Mouse (Mus musculus) macrophage (primary cell): ENCODE data around the gene Gucd1. TPM values are rescaled to one million over a fixed set of nuclear protein-coding genes. Genes with fewer than 3 reads are reported as not detected.
"Not testable (repeated sequence)": the region's sequence is repeated elsewhere in the genome, so short reads cannot be mapped to it uniquely, and the experiment has no call there.

Experiments used
- H3K27ac ChIP-seq: fragments of 350-480 bp; formaldehyde crosslinking; 2 replicates; pipeline ENCODE4 v1.9.0; 2021
- H3K36me3 ChIP-seq: fragments of 350-480 bp; formaldehyde crosslinking; 2 replicates; pipeline ENCODE4 v1.9.0; 2021; ENCODE audit errors: inconsistent target
- H3K4me3 ChIP-seq: fragments of 350-480 bp; formaldehyde crosslinking; 2 replicates; pipeline ENCODE4 v1.9.0; 2021; ENCODE audit errors: inconsistent target
- H3K79me2 ChIP-seq: fragments of 350-480 bp; formaldehyde crosslinking; 2 replicates; pipeline ENCODE4 v1.9.0; 2021; ENCODE audit errors: inconsistent target
- WGBS: methylation state at CpG from one replicate; pipeline ENCODE4 v1.1.7; 2026; ENCODE audit warnings: inconsistent platforms; ENCODE audit not compliant: missing documents; 5-methylcytosine and 5-hydroxymethylcytosine counted together
- polyA plus RNA-seq: library from polyadenylated mRNA; stranded (reverse); fragments of 250-400 nt; gene quantifications from 3 replicates; pipeline ENCODE4 v1.2.4, GENCODE M21; 2018; ENCODE audit warnings: inconsistent platforms

The Gucd1 gene
- polyA plus RNA-seq, 1 experiment from 2014 or later: 11.2 TPM

- H3K79me2 ChIP-seq: no peaks in the 10 kb centered on the region
- H3K27ac ChIP-seq: no peak overlapping the region
- WGBS: 13% methylated on average over 2 of the region's 2 CpGs
- H3K4me3 ChIP-seq: no peak overlapping the region
- H3K36me3 ChIP-seq: no peaks in the 10 kb centered on the region
Observed at GRCm38 (mm10) chr10:75345265-75345664, 172.5 kb downstream of the Gucd1 start.

- H3K27ac ChIP-seq: not testable (repeated sequence)
- 100% methylated on average over 1 of the region's 1 CpGs for WGBS
Observed at GRCm38 (mm10) chr10:75344563-75344962, 173.2 kb downstream of the Gucd1 start.

GRCm38 (mm10) chr10:75341936-75342335 lies 175.8 kb downstream of the Gucd1 start:
- no peak overlapping the region for H3K4me3 ChIP-seq
- no peaks in the 10 kb centered on the region for H3K79me2 ChIP-seq
- 61% methylated on average over 8 of the region's 8 CpGs for WGBS
- H3K27ac ChIP-seq: no peak overlapping the region
- H3K36me3 ChIP-seq: no peaks in the 10 kb centered on the region

More at GRCm38 (mm10) chr10:75344563-75344962, 173.2 kb downstream of the Gucd1 start:
- H3K36me3 ChIP-seq, H3K79me2 ChIP-seq, H3K4me3 ChIP-seq: not testable (repeated sequence)

- no peaks in the 10 kb centered on the region for H3K79me2 ChIP-seq
- no peak overlapping the region for H3K4me3 ChIP-seq
- H3K27ac ChIP-seq: no peak overlapping the region
- H3K36me3 ChIP-seq: no peaks in the 10 kb centered on the region
- 88% methylated on average over 7 of the region's 7 CpGs for WGBS
Observed at GRCm38 (mm10) chr10:75339377-75339776, 178.4 kb downstream of the Gucd1 start.

- 25% methylated on average over 5 of the region's 5 CpGs for WGBS
- H3K36me3 ChIP-seq: no peaks in the 10 kb centered on the region
- H3K4me3 ChIP-seq: no peak overlapping the region
- H3K79me2 ChIP-seq: no peaks in the 10 kb centered on the region
- no peak overlapping the region for H3K27ac ChIP-seq
Observed at GRCm38 (mm10) chr10:75338852-75339251, 178.9 kb downstream of the Gucd1 start.

- Histone ChIP-seq H3K4me3 (no peak overlapping the region), H3K36me3 (no peaks in the 10 kb centered on the region), H3K27ac (no peak overlapping the region), H3K79me2 (no peaks in the 10 kb centered on the region)
- 91% methylated on average over 10 of the region's 10 CpGs for WGBS
Observed at GRCm38 (mm10) chr10:75337231-75337630, 180.5 kb downstream of the Gucd1 start.

- no peak overlapping the region for H3K4me3 ChIP-seq
- no peaks in the 10 kb centered on the region for H3K36me3 ChIP-seq
- H3K27ac ChIP-seq: no peak overlapping the region
- no peaks in the 10 kb centered on the region for H3K79me2 ChIP-seq
- 96% methylated on average over 6 of the region's 6 CpGs for WGBS
Observed at GRCm38 (mm10) chr10:75335075-75335474, 182.7 kb downstream of the Gucd1 start.

GRCm38 (mm10) chr10:75334175-75334574 lies 183.6 kb downstream of the Gucd1 start:
- no peaks in the 10 kb centered on the region for H3K79me2 ChIP-seq
- 77% methylated on average over 7 of the region's 7 CpGs for WGBS
- no peak overlapping the region for H3K4me3 ChIP-seq
- H3K27ac ChIP-seq: no peak overlapping the region
- H3K36me3 ChIP-seq: no peaks in the 10 kb centered on the region

GRCm38 (mm10) chr10:75333176-75333776 lies 184.5 kb downstream of the Gucd1 start:
- Histone ChIP-seq H3K4me3 (no peak overlapping the region), H3K27ac (no peak overlapping the region), H3K36me3 (no peaks in the 10 kb centered on the region), H3K79me2 (no peaks in the 10 kb centered on the region)
- 93% methylated on average over 23 of the region's 23 CpGs for WGBS

- no peak overlapping the region for H3K27ac ChIP-seq
- 88% methylated on average over 3 of the region's 3 CpGs for WGBS
- no peak overlapping the region for H3K4me3 ChIP-seq
- no peaks in the 10 kb centered on the region for H3K79me2 ChIP-seq
- H3K36me3 ChIP-seq: no peaks in the 10 kb centered on the region
Observed at GRCm38 (mm10) chr10:75332268-75332667, 185.5 kb downstream of the Gucd1 start.

- no peaks in the 10 kb centered on the region for H3K79me2 ChIP-seq
- H3K36me3 ChIP-seq: no peaks in the 10 kb centered on the region
- H3K27ac ChIP-seq: no peak overlapping the region
- 98% methylated on average over 4 of the region's 4 CpGs for WGBS
- H3K4me3 ChIP-seq: no peak overlapping the region
Observed at GRCm38 (mm10) chr10:75328201-75328704, 189.5 kb downstream of the Gucd1 start.

- Histone ChIP-seq H3K4me3 (no peak overlapping the region), H3K27ac (no peak overlapping the region), H3K36me3 (no peaks in the 10 kb centered on the region), H3K79me2 (no peaks in the 10 kb centered on the region)
- 25% methylated on average over 11 of the region's 11 CpGs for WGBS
Observed at GRCm38 (mm10) chr10:75327081-75327480, 190.7 kb downstream of the Gucd1 start.

- H3K36me3 ChIP-seq: no peaks in the 10 kb centered on the region
- WGBS: 0% methylated on average over 3 of the region's 3 CpGs
Observed at GRCm38 (mm10) chr10:75326553-75326952, 191.2 kb downstream of the Gucd1 start.

GRCm38 (mm10) chr10:75325821-75326220 lies 192.0 kb downstream of the Gucd1 start:
- WGBS: 94% methylated on average over 23 of the region's 23 CpGs
- no peak overlapping the region for H3K4me3 ChIP-seq
- H3K36me3 ChIP-seq: no peaks in the 10 kb centered on the region
- no peak overlapping the region for H3K27ac ChIP-seq
- H3K79me2 ChIP-seq: no peaks in the 10 kb centered on the region

More at GRCm38 (mm10) chr10:75326553-75326952, 191.2 kb downstream of the Gucd1 start:
- Histone ChIP-seq H3K27ac (no peak overlapping the region), H3K79me2 (no peaks in the 10 kb centered on the region), H3K4me3 (no peak overlapping the region)

- Histone ChIP-seq H3K36me3 (no peaks in the 10 kb centered on the region), H3K27ac (no peak overlapping the region), H3K4me3 (no peak overlapping the region), H3K79me2 (no peaks in the 10 kb centered on the region)
- WGBS: 28% methylated on average over 10 of the region's 10 CpGs
Observed at GRCm38 (mm10) chr10:75324391-75324790, 193.4 kb downstream of the Gucd1 start.

- H3K79me2 ChIP-seq: no peaks in the 10 kb centered on the region
- H3K36me3 ChIP-seq: no peaks in the 10 kb centered on the region
- WGBS: 69% methylated on average over 8 of the region's 8 CpGs
- no peak overlapping the region for H3K27ac ChIP-seq
- no peak overlapping the region for H3K4me3 ChIP-seq
Observed at GRCm38 (mm10) chr10:75323986-75324385, 193.8 kb downstream of the Gucd1 start.
